Mouse (Mus musculus): Measurements from ENCODE around the gene Csde1. TPM values are rescaled to one million over a fixed set of nuclear protein-coding genes. Genes with fewer than 3 reads are reported as not detected.
A peak's percentile ranks its signal among the peaks of the same experiment; 100 is the strongest.

Gene Csde1
- total RNA-seq, 2 experiments from 2014 or later, result 233 to 247 TPM

- intact Hi-C loops (cut with DNase I), result loop anchor here (2.0 to 10.0 kb wide), 2 partner anchors 113 to 297 kb away; partner anchors contain the start of gene Bcas2
- peak in 1 of 2 experiments; percentile 9 for DNase-seq (ENCODE audit: low spot score in 2 of 2)
Observed at GRCm38 (mm10) chr3:103057752-103058151, 37.5 kb downstream of the Csde1 start.

GRCm38 (mm10) chr3:103058207-103059157 is 38.3 kb downstream of the Csde1 start, which contains the start of gene Nras:
Gene Nras (plus strand): TSS chr3:103058285.
- intact Hi-C loops (cut with DNase I), result loop anchor here (2.0 to 10.0 kb wide), 2 partner anchors 112 to 296 kb away; partner anchors contain the start of gene Bcas2
- DNase-seq (ENCODE audit: low spot score in 2 of 2), result peak; percentile 90 to 92

DNA sequence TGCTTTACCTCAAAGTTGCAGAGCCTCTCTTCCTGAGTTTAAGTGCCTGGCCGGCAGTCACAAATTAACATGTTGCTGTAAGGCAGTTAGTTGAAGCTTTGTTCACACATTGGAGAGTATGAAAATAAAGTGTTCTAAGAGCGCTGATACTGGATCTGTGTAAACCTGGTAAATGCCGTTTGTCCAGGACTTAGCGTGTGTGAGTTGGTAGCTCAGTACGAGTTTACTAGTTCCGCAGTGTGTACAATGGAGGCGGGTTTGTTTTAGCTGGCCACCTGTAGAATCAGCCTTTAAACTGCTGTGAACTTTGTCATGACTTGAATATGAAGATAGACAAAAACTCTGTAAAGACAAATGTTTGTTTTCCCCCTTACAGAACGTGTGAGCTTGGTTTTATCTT is 46.7 kb downstream of the Csde1 start:
- no peak for DNase-seq (ENCODE audit: low spot score in 2 of 2)
- intact Hi-C loops (cut with DNase I), result no loop called here

GRCm38 (mm10) chr3:103068971-103069370 is 48.7 kb downstream of the Csde1 start:
- DNase-seq (ENCODE audit: low spot score in 2 of 2), result no peak
- intact Hi-C loops (cut with DNase I), result no loop called here

DNA sequence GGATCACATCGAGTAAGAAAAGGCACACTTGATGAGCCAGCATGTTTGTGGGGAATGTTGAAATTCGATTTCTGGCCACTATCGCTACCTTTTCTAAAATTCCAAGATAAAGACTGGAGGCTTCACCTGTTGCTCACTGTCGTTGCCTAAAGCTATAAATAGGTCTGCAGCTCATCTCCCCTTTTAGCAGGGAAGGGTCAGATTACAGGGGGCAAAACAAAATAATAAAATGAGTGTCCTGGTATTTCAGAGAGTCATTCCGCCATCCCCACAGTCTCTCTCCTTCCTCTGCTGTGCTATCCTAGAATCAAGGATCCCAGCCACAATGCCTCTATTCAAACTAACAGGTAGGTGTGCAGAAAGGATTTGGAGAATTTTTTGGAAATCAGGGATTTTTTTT is 53.5 kb downstream of the Csde1 start, which contains the start of gene Ampd1:
Gene Ampd1, plus strand, starts transcription at position 244 of the 400 bp plus-strand sequence.
- no peak for DNase-seq (ENCODE audit: low spot score in 2 of 2)
- intact Hi-C loops (cut with DNase I), result no loop called here

GRCm38 (mm10) chr3:103075871-103076270 is 55.6 kb downstream of the Csde1 start:
- no peak for DNase-seq (ENCODE audit: low spot score in 2 of 2)
- intact Hi-C loops (cut with DNase I), result no loop called here

- intact Hi-C loops (cut with DNase I), result no loop called here
- DNase-seq (ENCODE audit: low spot score in 2 of 2), result no peak
Observed at GRCm38 (mm10) chr3:103076476-103076875, 56.2 kb downstream of the Csde1 start.

DNA sequence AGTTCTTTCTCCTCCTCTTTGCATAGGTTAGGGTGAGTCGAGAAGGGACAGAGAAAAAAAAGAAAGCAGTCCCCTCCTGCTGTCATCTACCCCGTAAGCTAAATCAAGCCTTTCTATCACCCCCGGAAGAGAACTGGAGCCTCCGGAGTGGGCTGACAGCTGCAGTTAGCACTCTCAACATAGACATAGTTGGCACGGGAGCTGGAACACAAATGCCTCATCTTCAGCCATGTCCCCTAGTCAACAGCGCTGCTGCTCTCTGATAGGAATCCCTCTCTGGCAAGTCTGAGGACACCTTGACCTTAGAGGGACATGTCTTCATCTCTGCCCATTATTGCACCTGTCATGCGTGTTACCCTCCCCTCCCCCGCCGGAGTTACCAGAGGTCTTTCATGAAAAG is 59.1 kb downstream of the Csde1 start:
- peak; percentile 25 to 34 for DNase-seq (ENCODE audit: low spot score in 2 of 2)

GRCm38 (mm10) chr3:103081051-103081450 is 60.8 kb downstream of the Csde1 start:
- intact Hi-C loops (cut with DNase I), result no loop called here
- DNase-seq (ENCODE audit: low spot score in 2 of 2), result no peak

More for the DNA sequence above, 59.1 kb downstream of the Csde1 start:
- intact Hi-C loops (cut with DNase I), result no loop called here

DNA sequence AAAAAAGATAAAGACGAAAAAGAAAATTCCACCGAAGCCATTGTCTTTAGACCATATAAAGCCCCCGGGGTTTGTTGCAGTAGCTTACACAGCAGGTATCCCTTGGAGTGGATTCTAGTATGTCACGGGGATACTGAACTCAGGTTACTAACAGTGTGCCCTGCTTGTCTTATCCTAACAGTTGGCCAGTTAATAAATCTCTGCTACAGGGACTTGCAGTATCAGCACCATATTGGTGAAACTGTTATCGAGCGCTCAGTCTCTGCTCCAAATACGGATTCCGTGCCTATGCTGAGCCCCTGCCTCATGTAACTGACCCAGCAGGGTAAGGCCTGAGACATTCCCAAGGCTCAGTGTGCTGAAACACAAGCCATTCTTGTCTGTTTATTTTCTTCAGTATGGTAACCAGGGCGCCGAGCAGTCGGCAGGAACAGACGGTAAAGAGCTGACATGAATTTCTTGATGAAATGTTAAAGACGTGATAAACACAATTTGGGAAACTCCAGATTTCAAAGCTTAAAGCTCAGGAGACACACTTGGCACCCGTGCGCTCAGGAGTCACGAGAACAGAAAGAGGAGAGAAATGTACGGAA is 61.7 kb downstream of the Csde1 start:
- no peak for DNase-seq (ENCODE audit: low spot score in 2 of 2)
- intact Hi-C loops (cut with DNase I), result no loop called here

DNA sequence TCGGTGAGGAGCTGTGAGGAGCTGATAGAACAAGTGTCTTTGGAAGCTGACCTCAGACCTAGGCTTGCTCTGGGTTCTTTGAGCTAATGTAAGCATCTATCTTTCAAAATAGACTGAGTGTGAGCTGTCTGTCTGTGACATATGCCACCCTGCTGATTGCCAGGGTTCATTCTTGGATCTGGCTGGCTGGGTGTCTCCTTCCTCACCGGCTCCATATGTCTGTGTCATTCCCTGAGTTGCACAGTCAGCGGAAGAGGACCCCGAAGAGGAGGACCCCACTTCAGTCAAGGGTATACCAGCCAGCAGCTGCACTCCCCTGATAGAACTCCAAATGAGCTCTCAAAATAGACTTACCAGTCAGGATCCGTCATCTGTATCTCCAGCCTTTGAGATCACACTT is 62.5 kb downstream of the Csde1 start:
- no peak for DNase-seq (ENCODE audit: low spot score in 2 of 2)
- intact Hi-C loops (cut with DNase I), result no loop called here

DNA sequence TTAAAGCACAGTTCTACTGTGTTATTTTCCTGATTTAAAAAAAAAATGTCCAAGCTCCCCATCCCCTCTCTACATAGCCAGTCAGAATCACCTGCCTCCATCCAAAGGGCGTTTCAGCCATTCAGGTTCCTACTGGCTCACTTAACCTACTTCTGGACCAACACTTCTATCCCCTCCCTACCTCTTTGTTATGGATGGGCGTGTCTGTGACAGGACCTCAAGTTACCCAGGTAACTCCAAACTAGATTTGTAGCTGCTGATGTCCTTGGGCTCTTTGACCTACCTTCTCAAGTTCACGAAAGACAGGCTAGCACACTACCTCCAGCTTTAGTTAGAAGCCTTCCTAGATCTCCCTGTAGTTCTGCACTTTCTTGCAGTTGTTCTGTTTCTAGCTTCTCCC is 65.8 kb downstream of the Csde1 start:
- intact Hi-C loops (cut with DNase I), result no loop called here
- no peak for DNase-seq (ENCODE audit: low spot score in 2 of 2)

DNA sequence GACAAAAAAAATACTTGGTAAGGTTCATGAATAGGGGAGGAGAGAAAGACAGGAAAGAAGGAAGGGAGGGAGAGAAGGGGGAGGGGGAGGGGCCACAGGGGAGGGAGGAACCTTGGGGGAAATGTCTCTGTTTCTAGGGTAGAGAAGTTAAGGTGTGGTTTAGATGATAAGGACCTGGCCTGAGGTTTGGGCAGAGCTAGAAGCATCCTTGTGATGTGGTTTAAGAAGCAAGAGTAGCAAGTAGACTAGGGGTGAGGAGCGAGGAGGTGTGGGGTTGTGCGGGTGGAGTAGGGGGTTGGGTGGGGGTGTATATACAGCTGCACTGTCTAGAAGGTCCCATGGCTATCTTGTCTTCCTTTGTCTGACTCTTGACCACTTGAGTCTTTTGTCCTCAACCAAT is 71.5 kb downstream of the Csde1 start:
- no peak for DNase-seq (ENCODE audit: low spot score in 2 of 2)
- intact Hi-C loops (cut with DNase I), result no loop called here

- intact Hi-C loops (cut with DNase I), result no loop called here
- DNase-seq (ENCODE audit: low spot score in 2 of 2), result no peak
Observed at GRCm38 (mm10) chr3:103098662-103099061, 78.4 kb downstream of the Csde1 start.

DNA sequence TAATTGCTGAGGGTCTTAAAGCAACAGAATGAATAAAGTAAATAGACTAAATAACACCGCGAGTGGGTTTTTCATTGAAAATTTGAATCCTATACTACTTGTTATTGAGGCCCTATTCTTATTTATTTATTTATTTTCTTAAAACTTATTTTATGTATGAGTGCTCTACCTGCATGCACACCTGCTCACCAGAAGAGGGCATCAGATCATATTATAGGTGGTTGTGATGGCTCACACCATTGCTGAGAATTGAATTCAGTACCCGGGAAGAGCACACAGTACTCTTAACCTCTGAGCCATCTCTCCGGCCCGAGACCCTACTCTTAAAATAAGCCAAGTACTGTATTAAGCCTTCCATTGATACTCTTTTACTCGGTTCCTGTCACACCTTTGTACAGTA is 79.4 kb downstream of the Csde1 start:
- intact Hi-C loops (cut with DNase I), result loop anchor here (5.0 kb wide), 1 partner anchor 43 kb away; no protein-coding TSS in a partner anchor
- no peak for DNase-seq (ENCODE audit: low spot score in 2 of 2)

GRCm38 (mm10) chr3:103100735-103101134 is 80.5 kb downstream of the Csde1 start:
- no peak for DNase-seq (ENCODE audit: low spot score in 2 of 2)
- intact Hi-C loops (cut with DNase I), result loop anchor here (5.0 kb wide), 1 partner anchor 42 kb away; no protein-coding TSS in a partner anchor

- intact Hi-C loops (cut with DNase I), result loop anchor here (5.0 kb wide), 1 partner anchor 41 kb away; no protein-coding TSS in a partner anchor
- no peak for DNase-seq (ENCODE audit: low spot score in 2 of 2)
Observed at GRCm38 (mm10) chr3:103101194-103101593, 81.0 kb downstream of the Csde1 start.

DNA sequence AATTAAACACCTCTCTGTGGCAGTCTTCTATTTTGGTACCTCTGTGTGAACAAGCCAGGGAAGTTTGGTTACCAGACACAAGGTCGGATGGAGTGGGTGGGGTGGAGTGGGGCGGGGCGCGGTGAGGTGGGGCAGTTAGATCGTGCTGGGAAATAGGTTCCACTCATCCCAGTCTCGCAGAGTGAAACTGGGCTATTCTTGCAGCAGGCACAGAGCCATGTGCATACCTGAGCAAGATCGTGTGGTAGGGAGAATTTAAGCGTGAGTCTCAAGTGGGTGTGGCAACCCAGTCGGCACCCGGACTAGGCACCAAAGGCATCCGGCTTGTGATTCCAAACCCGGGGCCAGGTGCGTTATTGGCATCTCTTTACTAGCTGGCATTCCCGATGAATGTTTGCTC is 81.7 kb downstream of the Csde1 start:
- peak in 1 of 2 experiments; percentile 9 for DNase-seq (ENCODE audit: low spot score in 2 of 2)
- intact Hi-C loops (cut with DNase I), result loop anchor here (2.0 to 5.0 kb wide), 2 partner anchors 40 to 67 kb away; no protein-coding TSS in a partner anchor

GRCm38 (mm10) chr3:103102454-103103390 is 82.5 kb downstream of the Csde1 start, which contains the start of gene Dennd2c:
Gene Dennd2c (plus strand): TSS chr3:103102604.
- intact Hi-C loops (cut with DNase I), result loop anchor here (2.0 to 5.0 kb wide), 2 partner anchors 40 to 66 kb away; no protein-coding TSS in a partner anchor
- DNase-seq (ENCODE audit: low spot score in 2 of 2), result peak; percentile 58 to 68

Data from left cerebral cortex, postnatal 36 days (tissue).